11 mouse cellular contexts compared by ENCODE assay signal in the genomic region with DNA sequence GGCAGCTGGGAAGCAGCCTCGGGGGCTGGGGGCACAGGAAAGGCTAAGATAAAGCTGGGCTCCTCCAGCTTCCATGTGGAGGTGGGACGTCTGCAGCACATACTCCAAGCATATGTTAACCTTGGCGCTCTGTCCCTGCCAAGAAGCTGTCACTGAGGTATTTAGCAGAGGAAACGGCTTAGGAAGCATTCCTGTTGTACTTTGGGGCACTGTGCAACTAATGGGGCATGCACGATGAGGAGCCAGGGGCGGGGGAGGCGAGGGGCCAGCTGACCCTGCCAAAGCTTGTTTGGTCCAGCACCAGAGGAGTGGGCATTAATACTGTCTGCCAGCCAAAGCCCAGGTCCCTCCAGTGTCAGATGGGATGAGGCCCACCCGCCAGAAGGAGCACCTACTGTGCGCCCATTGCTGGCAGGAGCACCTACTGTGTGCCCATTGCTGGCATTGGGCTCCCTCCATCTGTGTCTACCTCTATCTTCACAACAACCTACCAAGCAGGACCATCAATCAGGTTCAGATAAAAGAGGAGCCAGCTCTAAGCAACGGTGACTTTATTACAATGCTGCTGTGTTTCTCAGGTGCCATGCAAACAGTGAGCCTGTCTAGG.
A peak's percentile ranks its signal among the peaks of the same experiment; 100 is the strongest.
DNase-seq lines count a peak whose midpoint lies in the region; ATAC-seq and TF ChIP-seq lines count a peak whose summit lies in the region.
"Had no signal": no experiment of that assay in that cellular context is flagged by ENCODE, and none has a peak within 500 bp of the region (broad histone marks: within the 10 kb centered on the region; RNA-seq: fewer than 3 reads in every experiment).

No protein-coding gene starts in this region.

- peak; percentile 28 to 33 for DNase-seq in cerebellum, adult 2 months
- DNase-seq in cerebellum, adult 8-10 months = no peak
- DNase-seq in cerebellum, postnatal 14 days = peak; percentile 84 to 85
- DNase-seq in kidney, postnatal 10 days = peak; percentile 30
- no peak for DNase-seq in lung, postnatal 14 days
- no peak for DNase-seq in gastrocnemius, postnatal 14 days
- DNase-seq: right cerebral cortex, adult 18-20 months had no signal

- intact Hi-C loops in gastrocnemius, postnatal 14 days (cut with DNase I; ENCODE audit: low total_unique reads) = no loop called here

- H3K9me3 ChIP-seq in hindbrain, embryonic 15.5 days = no peaks in the 10 kb centered on the region
- no peaks in the 10 kb centered on the region for H3K9me3 ChIP-seq in hindbrain, embryonic 12.5 days (replicated peaks)
- H3K9me3 ChIP-seq: embryonic facial prominence, embryonic 13.5 days; lung, embryonic 15.5 days had no signal

- peaks cover 16% of the 10 kb centered on the region for H3K4me1 ChIP-seq in cerebellum, adult 2 months (ENCODE audit: control insufficient read depth, insufficient read depth, low read length)
- peaks cover 29% of the 10 kb centered on the region for H3K4me1 ChIP-seq in hindbrain, embryonic 15.5 days (replicated peaks)
- H3K4me1 ChIP-seq in hindbrain, embryonic 12.5 days = peaks cover 18% of the 10 kb centered on the region
- H3K4me1 ChIP-seq: lung, embryonic 15.5 days had no signal

- 28% methylated on average over 10 of the region's 10 CpGs for WGBS in cerebellum, adult 2 months
- WGBS in hindbrain, embryonic 15.5 days = 61% methylated on average over 10 of the region's 10 CpGs
- 81% methylated on average over 10 of the region's 10 CpGs for WGBS in hindbrain, embryonic 12.5 days

- H3K9ac ChIP-seq in hindbrain, embryonic 15.5 days = no peak overlapping the region
- H3K9ac ChIP-seq in hindbrain, embryonic 12.5 days = no peak overlapping the region
- H3K9ac ChIP-seq: embryonic facial prominence, embryonic 13.5 days; lung, embryonic 15.5 days had no signal

- no peak overlapping the region for H3K4me2 ChIP-seq in hindbrain, embryonic 15.5 days
- H3K4me2 ChIP-seq in hindbrain, embryonic 12.5 days (replicated peaks) = no peak overlapping the region
- H3K4me2 ChIP-seq: embryonic facial prominence, embryonic 13.5 days; lung, embryonic 15.5 days had no signal

- ATAC-seq in hindbrain, embryonic 15.5 days (ENCODE audit: low FRiP score, low read depth) = peak; percentile 67; the same call in 1 of the 2 replicates
- no peak for ATAC-seq in hindbrain, embryonic 12.5 days (ENCODE audit: low FRiP score)

- TF ChIP-seq POLR2A in cerebellum, adult 2 months (IDR thresholded peaks at IDR 0.05; ENCODE audit: borderline replicate concordance, insufficient read depth, low read length) = no peak

- no peak overlapping the region for H3K4me3 ChIP-seq in cerebellum, adult 2 months (replicated peaks; ENCODE audit: insufficient read depth, low read depth, low read length)
- H3K4me3 ChIP-seq in hindbrain, embryonic 15.5 days = no peak overlapping the region
- H3K4me3 ChIP-seq in hindbrain, embryonic 12.5 days = no peak overlapping the region
- H3K4me3 ChIP-seq: embryonic facial prominence, embryonic 13.5 days; lung, embryonic 15.5 days had no signal

- H3K27ac ChIP-seq in cerebellum, adult 2 months (ENCODE audit: insufficient read depth, low read length) = no peak overlapping the region
- peak overlapping the region; percentile 47 for H3K27ac ChIP-seq in hindbrain, embryonic 15.5 days (replicated peaks)
- H3K27ac ChIP-seq in hindbrain, embryonic 12.5 days = no peak overlapping the region
- H3K27ac ChIP-seq: embryonic facial prominence, embryonic 13.5 days; lung, embryonic 15.5 days had no signal

- no peak for TF ChIP-seq CTCF in cerebellum, adult 2 months (IDR thresholded peaks at IDR 0.05; ENCODE audit: borderline replicate concordance, insufficient read depth, low read depth, low read length)

- H3K36me3 ChIP-seq in hindbrain, embryonic 15.5 days = no peaks in the 10 kb centered on the region
- H3K36me3 ChIP-seq in hindbrain, embryonic 12.5 days = no peaks in the 10 kb centered on the region
- H3K36me3 ChIP-seq: embryonic facial prominence, embryonic 13.5 days; lung, embryonic 15.5 days had no signal

- H3K27me3 ChIP-seq in cerebellum, adult 2 months (ENCODE audit: control insufficient read depth, insufficient read depth, low read length) = no peaks in the 10 kb centered on the region
- no peaks in the 10 kb centered on the region for H3K27me3 ChIP-seq in hindbrain, embryonic 15.5 days
- H3K27me3 ChIP-seq in hindbrain, embryonic 12.5 days = no peaks in the 10 kb centered on the region
- H3K27me3 ChIP-seq: embryonic facial prominence, embryonic 13.5 days; lung, embryonic 15.5 days had no signal

Comparison
In these comparisons a context has a peak if more than half of its experiments do, and no peak if none do; other contexts are left out.
1. DNase-seq: peak in cerebellum, adult 2 months (2 of 2), cerebellum, postnatal 14 days (2 of 2) and kidney, postnatal 10 days (single experiment); none in cerebellum, adult 8-10 months (single experiment), lung, postnatal 14 days (single experiment) and gastrocnemius, postnatal 14 days (single experiment).